ENCODE assay signal across 8 mouse cellular contexts in genomic region chr11:94212997-94213396, GRCm38 (mm10). TPM values are rescaled to one million over a fixed set of nuclear protein-coding genes. Genes with fewer than 3 reads are reported as not detected.
DNase-seq lines count a peak whose midpoint lies in the region; ATAC-seq and TF ChIP-seq lines count a peak whose summit lies in the region.

No protein-coding gene starts in this region.

- 0 out of 2 replicates have a peak, but pooled peaks have one; percentile 9 for TF ChIP-seq CTCF in layer of hippocampus, adult 2 months (conservative IDR thresholded peaks at IDR 0.05)

- peak overlapping the region; percentile 99 for H3K9ac ChIP-seq in neural tube, embryonic 13.5 days

- peaks cover 21% of the 10 kb centered on the region for H3K36me3 ChIP-seq in forebrain, embryonic 10.5 days (replicated peaks)
- H3K36me3 ChIP-seq in limb, embryonic 10.5 days: peaks cover 22% of the 10 kb centered on the region
- peaks cover 14% of the 10 kb centered on the region for H3K36me3 ChIP-seq in neural tube, embryonic 13.5 days

- H3K27ac ChIP-seq in layer of hippocampus, adult 2 months: peak overlapping the region; percentile 99
- H3K27ac ChIP-seq in forebrain, embryonic 10.5 days: no peak overlapping the region
- H3K27ac ChIP-seq in limb, embryonic 10.5 days: no peak overlapping the region
- no peak overlapping the region for H3K27ac ChIP-seq in neural tube, embryonic 13.5 days (replicated peaks)

- no peaks in the 10 kb centered on the region for H3K27me3 ChIP-seq in forebrain, embryonic 10.5 days (ENCODE audit: poor library complexity, severe bottlenecking)
- H3K27me3 ChIP-seq in limb, embryonic 10.5 days (ENCODE audit: low read depth, poor library complexity, severe bottlenecking): no peaks in the 10 kb centered on the region
- H3K27me3 ChIP-seq in neural tube, embryonic 13.5 days: no peaks in the 10 kb centered on the region

- ATAC-seq in neural tube, embryonic 13.5 days (ENCODE audit: low read depth): no peak

- H3K4me3 ChIP-seq in layer of hippocampus, adult 2 months: peak overlapping the region; percentile 86
- H3K4me3 ChIP-seq in forebrain, embryonic 10.5 days: peak overlapping the region; percentile 96
- H3K4me3 ChIP-seq in limb, embryonic 10.5 days: peak overlapping the region; percentile 91
- H3K4me3 ChIP-seq in neural tube, embryonic 13.5 days: peak overlapping the region; percentile 85

- H3K9me3 ChIP-seq in forebrain, embryonic 10.5 days: no peaks in the 10 kb centered on the region
- H3K9me3 ChIP-seq in limb, embryonic 10.5 days (replicated peaks): no peaks in the 10 kb centered on the region
- H3K9me3 ChIP-seq in neural tube, embryonic 13.5 days: no peaks in the 10 kb centered on the region

- DNase-seq in layer of hippocampus, adult 2 months (ENCODE audit: low spot score in 2 of 2): no peak
- DNase-seq in layer of hippocampus, adult 11-12 months (ENCODE audit: low spot score): no peak
- no peak for DNase-seq in forebrain, embryonic 10.5 days (ENCODE audit: extremely low spot score, low spot score)
- DNase-seq in limb, embryonic 10.5 days (ENCODE audit: low spot score): no peak
- no peak for DNase-seq in right cerebral cortex, postnatal 10 days (ENCODE audit: low spot score in 2 of 2)
- DNase-seq in left cerebral cortex, adult 11 months (ENCODE audit: low spot score): no peak
- DNase-seq in cerebellum, adult 8-10 months: no peak

- peak overlapping the region; percentile 66 for H3K4me2 ChIP-seq in neural tube, embryonic 13.5 days

- peaks cover 47% of the 10 kb centered on the region for H3K4me1 ChIP-seq in forebrain, embryonic 10.5 days
- peaks cover 28% of the 10 kb centered on the region for H3K4me1 ChIP-seq in limb, embryonic 10.5 days
- peaks cover 34% of the 10 kb centered on the region for H3K4me1 ChIP-seq in neural tube, embryonic 13.5 days (replicated peaks)

- WGBS in forebrain, embryonic 10.5 days: 82% methylated on average over 4 of the region's 4 CpGs
- 76% methylated on average over 4 of the region's 4 CpGs for WGBS in limb, embryonic 10.5 days
- WGBS in neural tube, embryonic 13.5 days: 41% methylated on average over 4 of the region's 4 CpGs

RNA-seq across cellular contexts. Expression of gene Tob1, which starts 1.7 kb away (rescaled TPM):
- 10 to 100 TPM; 36.6 to 39.2 TPM for total RNA-seq in layer of hippocampus, adult 2 months (2021)
- 18.8 and 20.1 TPM in 2 replicates for polyA plus RNA-seq in forebrain, embryonic 10.5 days (2016; fragmentation: Nextera tagmentation; extraction: Ambion mirVana)
- 15.0 and 22.5 TPM in 2 replicates for polyA plus RNA-seq in limb, embryonic 10.5 days (2016; fragmentation: Nextera tagmentation; extraction: Ambion mirVana)
- 32.5 and 37.6 TPM in 2 replicates for polyA plus RNA-seq in neural tube, embryonic 13.5 days (2015; fragmentation: Nextera tagmentation; extraction: Ambion mirVana)

RNA-seq across cellular contexts. Expression of gene Wfikkn2, which starts 32.8 kb away (rescaled TPM):
- total RNA-seq in layer of hippocampus, adult 2 months (2021): under 1 TPM; 0.49 to 0.72 TPM
- polyA plus RNA-seq in forebrain, embryonic 10.5 days (2016; fragmentation: Nextera tagmentation; extraction: Ambion mirVana): 0.46 and 1.2 TPM in 2 replicates
- 1.6 and 7.9 TPM in 2 replicates for polyA plus RNA-seq in limb, embryonic 10.5 days (2016; fragmentation: Nextera tagmentation; extraction: Ambion mirVana)
- 3.3 and 5.1 TPM in 2 replicates for polyA plus RNA-seq in neural tube, embryonic 13.5 days (2015; fragmentation: Nextera tagmentation; extraction: Ambion mirVana)
